In the genomic region with DNA sequence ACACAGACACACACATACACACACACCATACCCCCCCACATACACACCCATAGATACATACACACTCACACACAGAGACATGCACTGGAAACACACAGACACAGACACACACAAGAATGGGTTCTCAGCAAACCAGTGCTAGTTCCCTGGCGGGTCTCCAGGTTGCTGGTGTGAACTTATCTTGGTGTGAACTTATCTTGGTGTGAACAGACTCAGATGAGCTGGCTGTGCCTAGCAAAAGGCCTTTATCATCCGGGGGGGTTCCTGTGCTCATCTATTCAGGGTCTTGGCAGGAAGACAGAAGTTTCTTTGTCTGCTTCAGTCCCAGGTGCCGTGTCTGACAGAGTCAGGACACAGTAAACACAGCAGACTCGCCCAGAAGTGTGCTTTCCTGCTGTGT, we compare ENCODE assay signal across 25 mouse cellular contexts. TPM values are rescaled to one million over a fixed set of nuclear protein-coding genes. Genes with fewer than 3 reads are reported as not detected.
A peak's percentile ranks its signal among the peaks of the same experiment; 100 is the strongest.
DNase-seq lines count a peak whose midpoint lies in the region; ATAC-seq and TF ChIP-seq lines count a peak whose summit lies in the region.
"Had no signal": no experiment of that assay in that cellular context is flagged by ENCODE, and none has a peak within 500 bp of the region (broad histone marks: within the 10 kb centered on the region; RNA-seq: fewer than 3 reads in every experiment).

No protein-coding gene starts in this region.

- H3K79me2 ChIP-seq in MEL (ENCODE audit: control insufficient read depth, insufficient read depth, low read length, poor library complexity), result no peaks in the 10 kb centered on the region

- TF ChIP-seq POLR2A in lung, adult 2 months (IDR thresholded peaks at IDR 0.05; ENCODE audit: borderline replicate concordance, extremely low read depth, low read depth, low read length), result no peak
- TF ChIP-seq POLR2A in MEL (IDR thresholded peaks at IDR 0.05; ENCODE audit: control insufficient read depth in 1 of 2, insufficient read depth in 1 of 2, low read depth in 1 of 2, low read length in 2 of 2, poor library complexity in 1 of 2), result no peak
- TF ChIP-seq POLR2A in brain, embryonic 14.5 days (IDR thresholded peaks at IDR 0.05; ENCODE audit: borderline replicate concordance, extremely low read depth, insufficient read depth, insufficient read length, poor library complexity, severe bottlenecking), result no peak

- 47% methylated on average over 4 of the region's 4 CpGs for WGBS in forebrain, embryonic 14.5 days
- WGBS in forebrain, postnatal 0 days, result 44% methylated on average over 4 of the region's 4 CpGs
- 32% methylated on average over 4 of the region's 4 CpGs for WGBS in lung, embryonic 14.5 days
- WGBS in lung, adult 2 months, result 45% methylated on average over 4 of the region's 4 CpGs

- H3K4me3 ChIP-seq in forebrain, embryonic 14.5 days (ENCODE audit: low read depth, low read length), result no peak overlapping the region
- H3K4me3 ChIP-seq in forebrain, postnatal 0 days (ENCODE audit: low read depth, low read length), result no peak overlapping the region
- H3K4me3 ChIP-seq in lung, embryonic 14.5 days (ENCODE audit: low read depth, low read length), result no peak overlapping the region
- H3K4me3 ChIP-seq in lung, adult 2 months (replicated peaks; ENCODE audit: extremely low read depth, low read depth, low read length), result no peak overlapping the region
- no peak overlapping the region for H3K4me3 ChIP-seq in MEL (ENCODE audit: control insufficient read depth in 1 of 2, insufficient read depth in 1 of 2, low read depth in 2 of 2, low read length in 2 of 2)
- H3K4me3 ChIP-seq: embryonic facial prominence, embryonic 15.5 days; gastrocnemius, adult 2 months; left cerebral cortex, adult 2 months had no signal

- TF ChIP-seq RAD21 in MEL (IDR thresholded peaks at IDR 0.05; ENCODE audit: low read depth, low read length), result no peak

- H3K27ac ChIP-seq in forebrain, embryonic 14.5 days (ENCODE audit: low read depth, low read length), result no peak overlapping the region
- no peak overlapping the region for H3K27ac ChIP-seq in forebrain, postnatal 0 days (ENCODE audit: low read depth, low read length)
- no peak overlapping the region for H3K27ac ChIP-seq in lung, embryonic 14.5 days (ENCODE audit: low read depth)
- no peak overlapping the region for H3K27ac ChIP-seq in MEL (ENCODE audit: control insufficient read depth, low read depth, low read length)
- H3K27ac ChIP-seq: embryonic facial prominence, embryonic 15.5 days; gastrocnemius, adult 2 months; hindbrain, embryonic 14.5 days; left cerebral cortex, adult 2 months had no signal

- no peak for TF ChIP-seq CTCF in forebrain, postnatal 0 days (IDR thresholded peaks at IDR 0.05; ENCODE audit: low read depth)
- no peak for TF ChIP-seq CTCF in lung, embryonic 14.5 days (IDR thresholded peaks at IDR 0.05; ENCODE audit: low read depth)
- TF ChIP-seq CTCF in lung, adult 2 months (IDR thresholded peaks at IDR 0.05; ENCODE audit: insufficient read depth, low read length), result no peak
- no peak for TF ChIP-seq CTCF in MEL (IDR thresholded peaks at IDR 0.05 in 2 of 3, conservative IDR thresholded peaks at IDR 0.05 in 1 of 3; ENCODE audit: control insufficient read depth in 1 of 3, insufficient read depth in 1 of 3, low read depth in 2 of 3, low read length in 3 of 3, poor library complexity in 1 of 3, severe bottlenecking in 1 of 3)
- TF ChIP-seq CTCF in brain, embryonic 14.5 days (IDR thresholded peaks at IDR 0.05; ENCODE audit: borderline replicate concordance, extremely low read depth, insufficient read depth, insufficient read length), result no peak

- H3K36me3 ChIP-seq in forebrain, embryonic 14.5 days (ENCODE audit: control insufficient read depth, insufficient read depth, low read length), result peaks cover 69% of the 10 kb centered on the region
- H3K36me3 ChIP-seq in forebrain, postnatal 0 days (ENCODE audit: insufficient read depth), result peaks cover 51% of the 10 kb centered on the region
- no peaks in the 10 kb centered on the region for H3K36me3 ChIP-seq in lung, embryonic 14.5 days (ENCODE audit: insufficient read depth)
- no peaks in the 10 kb centered on the region for H3K36me3 ChIP-seq in MEL (ENCODE audit: control insufficient read depth in 1 of 2, insufficient read depth in 2 of 2, low read length in 2 of 2)
- H3K36me3 ChIP-seq: embryonic facial prominence, embryonic 15.5 days had no signal

- no peak overlapping the region for H3K9ac ChIP-seq in forebrain, embryonic 14.5 days (ENCODE audit: low read length)
- no peak overlapping the region for H3K9ac ChIP-seq in forebrain, postnatal 0 days
- no peak overlapping the region for H3K9ac ChIP-seq in lung, embryonic 14.5 days
- no peak overlapping the region for H3K9ac ChIP-seq in MEL (ENCODE audit: control insufficient read depth, low read depth, low read length, poor library complexity, severe bottlenecking)
- H3K9ac ChIP-seq: embryonic facial prominence, embryonic 15.5 days; hindbrain, embryonic 14.5 days had no signal

- TF ChIP-seq EP300 in MEL (IDR thresholded peaks at IDR 0.05; ENCODE audit: low read depth in 1 of 2, low read length in 2 of 2), result peak in 1 of 2 experiments; percentile 64; a peak in 3 of 4 replicates

- peak; percentile 50 for DNase-seq in forebrain, embryonic 14.5 days (ENCODE audit: low spot score)
- DNase-seq in forebrain, postnatal 0 days, result no peak
- DNase-seq in lung, embryonic 14.5 days, result peak; percentile 54
- DNase-seq in lung, adult 2 months, result no peak
- DNase-seq in MEL (ENCODE audit: low read depth, low spot score), result peak; percentile 69
- DNase-seq in brain, embryonic 14.5 days (ENCODE audit: low read depth), result peak; percentile 56
- DNase-seq in gastrocnemius, adult 18-20 months (ENCODE audit: low spot score), result no peak
- DNase-seq: adrenal gland, postnatal 25 days; cerebellum, adult 11-12 months; cerebellum, postnatal 14 days; gastrocnemius, adult 2 months; kidney, postnatal 4 days; layer of hippocampus, adult 9-11 months; left cerebral cortex, postnatal 4 days; lung, adult 18-20 months; lung, postnatal 36 days; right cerebral cortex, postnatal 14 days; thymus, adult 2 months had no signal

- ATAC-seq in forebrain, embryonic 14.5 days, result no peak
- no peak for ATAC-seq in forebrain, postnatal 0 days
- ATAC-seq in lung, embryonic 14.5 days (ENCODE audit: insufficient read depth), result no peak

- H3K9me3 ChIP-seq in forebrain, embryonic 14.5 days (replicated peaks; ENCODE audit: control insufficient read depth, low read length), result no peaks in the 10 kb centered on the region
- no peaks in the 10 kb centered on the region for H3K9me3 ChIP-seq in forebrain, postnatal 0 days (ENCODE audit: low read length)
- H3K9me3 ChIP-seq in lung, embryonic 14.5 days (ENCODE audit: low read depth, low read length), result no peaks in the 10 kb centered on the region
- no peaks in the 10 kb centered on the region for H3K9me3 ChIP-seq in MEL (replicated peaks; ENCODE audit: insufficient read depth, low read length)
- H3K9me3 ChIP-seq: embryonic facial prominence, embryonic 15.5 days had no signal

- no peak overlapping the region for H3K4me2 ChIP-seq in forebrain, embryonic 14.5 days (ENCODE audit: low read length)
- H3K4me2 ChIP-seq in forebrain, postnatal 0 days (ENCODE audit: low read depth), result no peak overlapping the region
- no peak overlapping the region for H3K4me2 ChIP-seq in lung, embryonic 14.5 days
- H3K4me2 ChIP-seq: embryonic facial prominence, embryonic 15.5 days; hindbrain, embryonic 14.5 days; liver, embryonic 11.5 days had no signal

- no peaks in the 10 kb centered on the region for H3K27me3 ChIP-seq in forebrain, embryonic 14.5 days (replicated peaks; ENCODE audit: control insufficient read depth, insufficient read depth, low read length)
- H3K27me3 ChIP-seq in forebrain, postnatal 0 days (ENCODE audit: insufficient read depth, low read length), result no peaks in the 10 kb centered on the region
- no peaks in the 10 kb centered on the region for H3K27me3 ChIP-seq in lung, embryonic 14.5 days (ENCODE audit: insufficient read depth, low read length)
- H3K27me3 ChIP-seq in MEL (ENCODE audit: control insufficient read depth in 1 of 2, insufficient read depth in 2 of 2, low read length in 2 of 2), result no peaks in the 10 kb centered on the region; a peak in 2 of 4 replicates
- H3K27me3 ChIP-seq: embryonic facial prominence, embryonic 15.5 days had no signal

- H3K4me1 ChIP-seq in forebrain, embryonic 14.5 days (ENCODE audit: control insufficient read depth, insufficient read depth, low read length), result peaks cover 4% of the 10 kb centered on the region; the same call in 1 of the 2 replicates
- no peaks in the 10 kb centered on the region for H3K4me1 ChIP-seq in forebrain, postnatal 0 days (ENCODE audit: insufficient read depth)
- peaks cover 4% of the 10 kb centered on the region; the same call in 1 of the 2 replicates for H3K4me1 ChIP-seq in lung, embryonic 14.5 days (ENCODE audit: insufficient read depth)
- no peaks in the 10 kb centered on the region for H3K4me1 ChIP-seq in lung, adult 2 months (ENCODE audit: control insufficient read depth, insufficient read depth, low read length)
- peaks cover 0 to 7% of the 10 kb centered on the region in 2 experiments; a peak in 2 of 4 replicates for H3K4me1 ChIP-seq in MEL (ENCODE audit: control insufficient read depth in 1 of 2, insufficient read depth in 2 of 2, low read length in 2 of 2)

TF ChIP-seq in MEL, 35 proteins besides CTCF, POLR2A, EP300 and RAD21 (continues in another document):
- peak; percentile 26; the same call in 1 of the 2 replicates for TF ChIP-seq RCOR1 (IDR thresholded peaks at IDR 0.05; ENCODE audit: low read depth, low read length)
- TF ChIP-seq USF2 (IDR thresholded peaks at IDR 0.05; ENCODE audit: borderline replicate concordance in 1 of 2, insufficient read depth in 1 of 2, low read depth in 1 of 2, low read length in 2 of 2), result no peak
- TF ChIP-seq BHLHE40 (IDR thresholded peaks at IDR 0.05; ENCODE audit: borderline replicate concordance, low read depth, low read length), result no peak
- no peak for TF ChIP-seq POLR2AphosphoS5 (IDR thresholded peaks at IDR 0.05; ENCODE audit: borderline replicate concordance, low read depth, low read length)
- no peak for TF ChIP-seq UBTF (IDR thresholded peaks at IDR 0.05; ENCODE audit: borderline replicate concordance, insufficient read depth, low read depth, low read length)
- TF ChIP-seq MYC (IDR thresholded peaks at IDR 0.05; ENCODE audit: low read depth, low read length), result no peak
- no peak for TF ChIP-seq ELF1 (IDR thresholded peaks at IDR 0.05; ENCODE audit: low read depth, low read length)
- TF ChIP-seq MXI1 (IDR thresholded peaks at IDR 0.05; ENCODE audit: low read depth, low read length), result no peak

RNA-seq across cellular contexts. Expression of a gene that starts 25.7 kb away (rescaled TPM):
- 21.1 and 23.3 TPM in 2 replicates for polyA plus RNA-seq in forebrain, embryonic 14.5 days (2014; fragmentation: Nextera tagmentation; extraction: Ambion mirVana)
- 88.5 and 95.4 TPM in 2 replicates for total RNA-seq in forebrain, postnatal 0 days (2014; rRNA removed)
- polyA plus RNA-seq in forebrain, postnatal 0 days (2015; fragmentation: Nextera tagmentation; extraction: Ambion mirVana), result 27.0 and 31.0 TPM in 2 replicates
- 0.22 and 0.59 TPM in 2 replicates for polyA plus RNA-seq in lung, embryonic 14.5 days (2014; fragmentation: Nextera tagmentation; extraction: Ambion mirVana)
- polyA plus RNA-seq in lung, adult 2 months (2012; rRNA removed), result 0.13 and 0.43 TPM in 2 replicates
- not detected in 2 replicates for total RNA-seq in MEL (2012; rRNA removed)
- not detected for polyA plus RNA-seq in MEL (2012; ENCODE audit: insufficient read depth in 1 of 2, insufficient read length in 2 of 2, low read depth in 1 of 2, low replicate concordance in 2 of 2, missing spikeins in 1 of 2)
- 95.1 and 98.4 TPM in 2 replicates for polyA plus RNA-seq in brain, embryonic 14.5 days (2012; rRNA removed)
- not detected for total RNA-seq in gastrocnemius, adult 18-20 months (2021)
- total RNA-seq: gastrocnemius, adult 2 months; megakaryocyte-erythroid progenitor cell, adult 5-6 weeks; monocyte, adult 5-6 weeks had no signal
- polyA plus RNA-seq: spleen, adult 2 months had no signal

Comparison
In these comparisons a context has a peak if more than half of its experiments do, and no peak if none do; other contexts are left out.
1. DNase-seq: peak in forebrain, embryonic 14.5 days (single experiment), lung, embryonic 14.5 days (single experiment), MEL (single experiment) and brain, embryonic 14.5 days (single experiment); none in forebrain, postnatal 0 days (single experiment), lung, adult 2 months (single experiment) and gastrocnemius, adult 18-20 months (single experiment).
2. RNA of a gene that starts 25.7 kb away (polyA plus RNA-seq): 95.1 to 98.4 TPM in brain, embryonic 14.5 days, 27.0 to 31.0 TPM in forebrain, postnatal 0 days and 21.1 to 23.3 TPM in forebrain, embryonic 14.5 days; 0.22 to 0.59 TPM in lung, embryonic 14.5 days, 0.13 to 0.43 TPM in lung, adult 2 months and not detected in MEL; every median in the first group is over 10 times any median in the second.